Mouse (Mus musculus) MEL (cell line): ENCODE data around the gene Tinf2. TPM values are rescaled to one million over a fixed set of nuclear protein-coding genes. Genes with fewer than 3 reads are reported as not detected.
A peak's percentile ranks its signal among the peaks of the same experiment; 100 is the strongest.

Source experiments
- DNase-seq: peaks from one replicate; pipeline ENCODE4 v3.0.0; 2011; ENCODE audit warnings: low read depth, low spot score
- H3K27ac ChIP-seq: 2 replicates; pipeline ENCODE4 v1.5.1; 2012; ENCODE audit warnings: low read depth, mild to moderate bottlenecking, control low read depth, low read length, moderate library complexity; ENCODE audit not compliant: control insufficient read depth
- H3K27me3 ChIP-seq, 2 experiments: fragments of 150-350 bp in 1 of 2; sonication (generic) in 1 of 2; 2 replicates each; pipeline ENCODE4 v1.6.1; 2012; ENCODE audit warnings: low read length in 2 of 2, mild to moderate bottlenecking in 2 of 2, improper control_type of control experiment in 1 of 2, moderate library complexity in 1 of 2; ENCODE audit not compliant: insufficient read depth in 2 of 2, control insufficient read depth in 1 of 2
- H3K36me3 ChIP-seq, 2 experiments: 2 replicates each; pipeline ENCODE4 v1.6.1; 2012 to 2014; ENCODE audit warnings: low read length in 2 of 2, improper control_type of control experiment in 1 of 2, inconsistent platforms in 1 of 2, mild to moderate bottlenecking in 1 of 2; ENCODE audit not compliant: insufficient read depth in 2 of 2, control insufficient read depth in 1 of 2
- H3K4me1 ChIP-seq, 2 experiments: fragments of 150-350 bp in 1 of 2; sonication (generic) in 1 of 2; 2 replicates each; pipeline ENCODE4 v1.6.1; 2012; ENCODE audit warnings: low read length in 2 of 2, improper control_type of control experiment in 1 of 2, mild to moderate bottlenecking in 1 of 2; ENCODE audit not compliant: insufficient read depth in 2 of 2, control insufficient read depth in 1 of 2
- H3K4me3 ChIP-seq, 2 experiments: fragments of 150-350 bp in 1 of 2; sonication (generic) in 1 of 2; 2 replicates each; pipeline ENCODE4 v1.5.1; 2012; ENCODE audit warnings: low read depth in 2 of 2, low read length in 2 of 2, mild to moderate bottlenecking in 2 of 2, moderate library complexity in 2 of 2, control low read depth in 1 of 2, improper control_type of control experiment in 1 of 2; ENCODE audit not compliant: control insufficient read depth in 1 of 2, insufficient read depth in 1 of 2
- H3K79me2 ChIP-seq: 2 replicates; pipeline ENCODE4 v1.6.1; 2012; ENCODE audit warnings: mild to moderate bottlenecking, low read length, moderate library complexity; ENCODE audit not compliant: control insufficient read depth, poor library complexity, insufficient read depth
- H3K9ac ChIP-seq: 2 replicates; pipeline ENCODE4 v1.6.1; 2012; ENCODE audit warnings: low read depth, mild to moderate bottlenecking, control low read depth, low read length, moderate library complexity; ENCODE audit not compliant: control insufficient read depth, poor library complexity, severe bottlenecking
- H3K9me3 ChIP-seq: fragments of 150-350 bp; sonication (generic); replicated peaks from 2 replicates; pipeline ENCODE4 v1.6.1; 2012; ENCODE audit warnings: mild to moderate bottlenecking, low read length, improper control_type of control experiment, moderate library complexity; ENCODE audit not compliant: insufficient read depth
- BHLHE40 ChIP-seq: IDR thresholded peaks from 2 replicates; pipeline ENCODE4 v1.6.1; 2012; ENCODE audit warnings: low read depth, mild to moderate bottlenecking, inconsistent platforms, low read length, improper control_type of control experiment, borderline replicate concordance
- CHD2 ChIP-seq: IDR thresholded peaks from 2 replicates; pipeline ENCODE4 v1.6.1; 2011; ENCODE audit warnings: low read length, improper control_type of control experiment
- CTCF ChIP-seq, 3 experiments: IDR thresholded peaks in 2 of 3; conservative IDR thresholded peaks in 1 of 3; 2 replicates each; pipeline ENCODE4 v1.5.1; 2011 to 2012; ENCODE audit warnings: low read length in 3 of 3, low read depth in 2 of 3, mild to moderate bottlenecking in 2 of 3, improper control_type of control experiment in 1 of 3, inconsistent platforms in 1 of 3, mixed read lengths in 1 of 3, moderate library complexity in 1 of 3; ENCODE audit not compliant: control insufficient read depth in 1 of 3, insufficient read depth in 1 of 3, poor library complexity in 1 of 3, severe bottlenecking in 1 of 3
- E2F4 ChIP-seq: IDR thresholded peaks from 2 replicates; pipeline ENCODE4 v1.6.1; 2011; ENCODE audit warnings: low read depth, low read length, improper control_type of control experiment, borderline replicate concordance
- ELF1 ChIP-seq: IDR thresholded peaks from 2 replicates; pipeline ENCODE4 v1.6.1; 2014; ENCODE audit warnings: low read depth, mild to moderate bottlenecking, inconsistent platforms, low read length, improper control_type of control experiment, moderate library complexity
- ETS1 ChIP-seq: IDR thresholded peaks from 2 replicates; pipeline ENCODE4 v1.6.1; 2012; ENCODE audit warnings: low read depth, mild to moderate bottlenecking, inconsistent platforms, low read length, improper control_type of control experiment, moderate library complexity
- GATA1 ChIP-seq: IDR thresholded peaks from 2 replicates; pipeline ENCODE4 v1.6.1; 2011; ENCODE audit warnings: low read depth, low read length, improper control_type of control experiment
- HCFC1 ChIP-seq: IDR thresholded peaks from 2 replicates; pipeline ENCODE4 v1.6.1; 2012; ENCODE audit warnings: low read depth, mild to moderate bottlenecking, inconsistent platforms, low read length, improper control_type of control experiment, moderate library complexity
- MAX ChIP-seq: IDR thresholded peaks from 2 replicates; pipeline ENCODE4 v1.6.1; 2011; ENCODE audit warnings: low read length, improper control_type of control experiment
- MAZ ChIP-seq: IDR thresholded peaks from 2 replicates; pipeline ENCODE4 v1.6.1; 2012; ENCODE audit warnings: low read depth, mild to moderate bottlenecking, inconsistent platforms, low read length, improper control_type of control experiment
- MXI1 ChIP-seq: IDR thresholded peaks from 2 replicates; pipeline ENCODE4 v1.6.1; 2011; ENCODE audit warnings: mild to moderate bottlenecking, low read depth, low read length, improper control_type of control experiment
- MYB ChIP-seq: IDR thresholded peaks from 2 replicates; pipeline ENCODE4 v1.6.1; 2011; ENCODE audit warnings: mild to moderate bottlenecking, low read depth, low read length, improper control_type of control experiment
- NRF1 ChIP-seq: IDR thresholded peaks from 2 replicates; pipeline ENCODE4 v1.6.1; 2014; ENCODE audit warnings: low read depth, mild to moderate bottlenecking, inconsistent platforms, low read length, improper control_type of control experiment, moderate library complexity; ENCODE audit not compliant: poor library complexity, insufficient read depth, severe bottlenecking
- POLR2AphosphoS5 ChIP-seq: IDR thresholded peaks from 2 replicates; pipeline ENCODE4 v1.6.1; 2012; ENCODE audit warnings: low read depth, borderline replicate concordance, mild to moderate bottlenecking, inconsistent platforms, low read length, moderate library complexity, mixed read lengths
- RAD21 ChIP-seq: IDR thresholded peaks from 2 replicates; pipeline ENCODE4 v1.6.1; 2011; ENCODE audit warnings: mild to moderate bottlenecking, low read depth, low read length, improper control_type of control experiment
- RCOR1 ChIP-seq: IDR thresholded peaks from 2 replicates; pipeline ENCODE4 v1.6.1; 2012; ENCODE audit warnings: low read depth, mild to moderate bottlenecking, inconsistent platforms, low read length, improper control_type of control experiment
- SMC3 ChIP-seq: IDR thresholded peaks from 2 replicates; pipeline ENCODE4 v1.6.1; 2011; ENCODE audit warnings: low read depth, low read length, improper control_type of control experiment
- TAL1 ChIP-seq: IDR thresholded peaks from 2 replicates; pipeline ENCODE4 v1.6.1; 2012; ENCODE audit warnings: mild to moderate bottlenecking, inconsistent platforms, low read length, moderate library complexity, mixed read lengths
- TBP ChIP-seq: IDR thresholded peaks from 2 replicates; pipeline ENCODE4 v1.8.0; 2011; ENCODE audit warnings: low read depth, low read length, improper control_type of control experiment
- TCF12 ChIP-seq: IDR thresholded peaks from 2 replicates; pipeline ENCODE4 v1.6.1; 2014; ENCODE audit warnings: low read depth, mild to moderate bottlenecking, inconsistent platforms, low read length, improper control_type of control experiment, moderate library complexity
- USF1 ChIP-seq: IDR thresholded peaks from 2 replicates; pipeline ENCODE4 v1.6.1; 2014; ENCODE audit warnings: low read depth, mild to moderate bottlenecking, inconsistent platforms, low read length, improper control_type of control experiment, moderate library complexity
- USF2 ChIP-seq, 2 experiments: IDR thresholded peaks; 2 replicates each; pipeline ENCODE4 v1.6.1; 2011 to 2012; ENCODE audit warnings: improper control_type of control experiment in 2 of 2, low read length in 2 of 2, borderline replicate concordance in 1 of 2, inconsistent platforms in 1 of 2, low read depth in 1 of 2, mild to moderate bottlenecking in 1 of 2; ENCODE audit not compliant: insufficient read depth in 1 of 2
- ZKSCAN1 ChIP-seq: IDR thresholded peaks from 2 replicates; pipeline ENCODE4 v1.6.1; 2012; ENCODE audit warnings: low read depth, mild to moderate bottlenecking, inconsistent platforms, low read length, improper control_type of control experiment, moderate library complexity
- ZMIZ1 ChIP-seq: IDR thresholded peaks from 2 replicates; pipeline ENCODE4 v1.6.1; 2012; ENCODE audit warnings: low read depth, mild to moderate bottlenecking, inconsistent platforms, low read length, improper control_type of control experiment, moderate library complexity
- ZNF384 ChIP-seq: IDR thresholded peaks from 2 replicates; pipeline ENCODE4 v1.6.1; 2012; ENCODE audit warnings: low read depth, mild to moderate bottlenecking, inconsistent platforms, low read length, improper control_type of control experiment
- polyA plus RNA-seq, 2 experiments: library from polyadenylated mRNA; stranded (reverse) in 1 of 2; unstranded in 1 of 2; fragments of >175 nt in 1 of 2; fragments of >200 nt in 1 of 2; gene quantifications; 2 replicates each; pipeline versions ENCODE4 v1.2.1 to v1.2.4; 2012; ENCODE audit warnings: low replicate concordance in 2 of 2, low read depth in 1 of 2; ENCODE audit not compliant: insufficient read length in 2 of 2, insufficient read depth in 1 of 2, missing spikeins in 1 of 2
- total RNA-seq: library from RNA; depleted of rRNA; stranded (reverse); fragments of 300-350 nt; gene quantifications from 2 replicates; pipeline ENCODE4 v1.2.3, GENCODE M21; 2012

The Tinf2 gene
- total and polyA plus RNA-seq, 3 experiments, result 27.2 to 53.0 TPM; not detected in 1

- TF ChIP-seq MXI1, result peak; percentile 93
- TF ChIP-seq CTCF (IDR thresholded peaks at IDR 0.05 in 2 of 3, conservative IDR thresholded peaks at IDR 0.05 in 1 of 3; ENCODE audit: control insufficient read depth in 1 of 3, insufficient read depth in 1 of 3, low read depth in 2 of 3, low read length in 3 of 3, poor library complexity in 1 of 3, severe bottlenecking in 1 of 3), result peak; percentile 73 to 95 (median 92)
- no peak for TF ChIP-seq ZNF384
- TF ChIP-seq MYB, result no peak
- no peak for TF ChIP-seq TAL1
- peak; percentile 29 for TF ChIP-seq SMC3
- peak; percentile 50; the same call in 1 of the 2 replicates for TF ChIP-seq ZMIZ1
- TF ChIP-seq ETS1, result peak; percentile 64; the same call in 1 of the 2 replicates
- no peak for TF ChIP-seq POLR2AphosphoS5
- peak; percentile 87 for TF ChIP-seq HCFC1
- TF ChIP-seq ZKSCAN1, result no peak
- peak; percentile 73 for TF ChIP-seq TCF12
- TF ChIP-seq USF2 (IDR thresholded peaks at IDR 0.05; ENCODE audit: borderline replicate concordance in 1 of 2, insufficient read depth in 1 of 2, low read depth in 1 of 2, low read length in 2 of 2), result no peak
- TF ChIP-seq USF1, result peak; percentile 41
- peak; percentile 51; the same call in 1 of the 2 replicates for TF ChIP-seq MAX
- TF ChIP-seq RAD21, result no peak; the same call in 1 of the 2 replicates
Measured at GRCm38 (mm10) chr14:55721700-55722437, 40.2 kb upstream of the Tinf2 start, which contains the start of gene Rabggta (continued).

GRCm38 (mm10) chr14:55721076-55721475, 39.5 kb upstream of the Tinf2 start:
- Histone ChIP-seq H3K36me3 (peaks cover 0 to 14% of the 10 kb centered on the region in 2 experiments; a peak in 2 of 4 replicates), H3K4me1 (peaks cover 11 to 12% of the 10 kb centered on the region in 2 experiments), H3K79me2 (peaks cover 2% of the 10 kb centered on the region; the same call in 1 of the 2 replicates), H3K27me3 (no peaks in the 10 kb centered on the region), H3K9ac (peak overlapping the region; percentile 83), H3K9me3 (no peaks in the 10 kb centered on the region), H3K4me3 (peak overlapping the region; percentile 84 to 90; a peak in 3 of 4 replicates), H3K27ac (no peak overlapping the region)
- TF ChIP-seq BHLHE40, result no peak
- TF ChIP-seq ELF1, result no peak
- no peak for TF ChIP-seq E2F4
- TF ChIP-seq CHD2, result no peak
- TF ChIP-seq GATA1, result no peak
- no peak for TF ChIP-seq MAX
- no peak for TF ChIP-seq RAD21
- no peak for TF ChIP-seq HCFC1
- TF ChIP-seq NRF1, result no peak
- TF ChIP-seq TBP, result no peak
- TF ChIP-seq RCOR1, result no peak
- no peak for TF ChIP-seq POLR2AphosphoS5
- no peak for TF ChIP-seq MAZ
- TF ChIP-seq ETS1, result no peak
- DNase-seq, result no peak
